Mouse (Mus musculus) adrenal gland, postnatal 36 days (tissue): ENCODE results near the gene Snd1. TPM values are rescaled to one million over a fixed set of nuclear protein-coding genes. Genes with fewer than 3 reads are reported as not detected.

Source experiments
- DNase-seq, 2 experiments: peaks; one replicate each; pipeline ENCODE4 v3.0.0; 2021; ENCODE audit warnings: mixed read lengths in 1 of 2
- total RNA-seq, 2 experiments: library from RNA; stranded (reverse); gene quantifications; 2 replicates each; pipeline ENCODE4 v1.2.3; 2021

Snd1 gene
- total RNA-seq, 2 experiments from 2014 or later: 136 to 148 TPM

GRCm38 (mm10) chr6:28706108-28706975, 231.4 kb downstream of the Snd1 start:
- DNase-seq: no peak

GRCm38 (mm10) chr6:28706976-28707592, 232.1 kb downstream of the Snd1 start:
- no peak for DNase-seq

GRCm38 (mm10) chr6:28710035-28710434, 235.1 kb downstream of the Snd1 start:
- no peak for DNase-seq

- DNase-seq: no peak
These were observed 242.4 kb downstream of the Snd1 start for GRCm38 (mm10) chr6:28717203-28717844.

- DNase-seq: no peak
These were observed 242.9 kb downstream of the Snd1 start for GRCm38 (mm10) chr6:28717845-28718237.

- no peak for DNase-seq
These were observed 245.6 kb downstream of the Snd1 start for GRCm38 (mm10) chr6:28720391-28721171.

GRCm38 (mm10) chr6:28723059-28723458, 248.1 kb downstream of the Snd1 start:
- no peak for DNase-seq

GRCm38 (mm10) chr6:28724776-28725175, 249.8 kb downstream of the Snd1 start:
- peak; percentile 67 to 68 for DNase-seq

GRCm38 (mm10) chr6:28729236-28729635, 254.3 kb downstream of the Snd1 start:
- DNase-seq: no peak

- no peak for DNase-seq
These were observed 254.7 kb downstream of the Snd1 start for GRCm38 (mm10) chr6:28729649-28730048.

- DNase-seq: no peak
These were observed 256.3 kb downstream of the Snd1 start for GRCm38 (mm10) chr6:28731246-28731645.

GRCm38 (mm10) chr6:28733884-28734647, 259.1 kb downstream of the Snd1 start:
- DNase-seq: no peak

- no peak for DNase-seq
These were observed 260.2 kb downstream of the Snd1 start for GRCm38 (mm10) chr6:28735116-28735515.

GRCm38 (mm10) chr6:28736665-28737064, 261.7 kb downstream of the Snd1 start:
- no peak for DNase-seq

GRCm38 (mm10) chr6:28737601-28738000, 262.7 kb downstream of the Snd1 start:
- no peak for DNase-seq

- no peak for DNase-seq
These were observed 268.6 kb downstream of the Snd1 start for GRCm38 (mm10) chr6:28743586-28743985.

- no peak for DNase-seq
These were observed 270.9 kb downstream of the Snd1 start for GRCm38 (mm10) chr6:28745864-28746263.

- DNase-seq: no peak
These were observed 272.1 kb downstream of the Snd1 start for GRCm38 (mm10) chr6:28747025-28747424.

- DNase-seq: no peak
These were observed 273.2 kb downstream of the Snd1 start for GRCm38 (mm10) chr6:28747931-28748670.

- no peak for DNase-seq
These were observed 274.3 kb downstream of the Snd1 start for GRCm38 (mm10) chr6:28749224-28749623.

GRCm38 (mm10) chr6:28751186-28751585, 276.2 kb downstream of the Snd1 start:
- DNase-seq: no peak
